Mouse (Mus musculus) heart, postnatal 0 days (tissue): ENCODE data around the gene Kmt2c. TPM values are rescaled to one million over a fixed set of nuclear protein-coding genes. Genes with fewer than 3 reads are reported as not detected.

Experiments
- ATAC-seq: fragments of 200-750 bp; cut with Nextera tagmentation; 2 replicates; pipeline ENCODE4 v1.8.0; 2017; ENCODE audit warnings: low read depth, moderate number of reproducible peaks, moderate library complexity; ENCODE audit not compliant: insufficient read depth
- DNase-seq: peaks from one replicate; pipeline ENCODE4 v3.0.0-alpha.2; 2016; ENCODE audit warnings: low spot score
- H3K27ac ChIP-seq: fragments of 300-500 bp; sonication (generic); 2 replicates; pipeline ENCODE4 v1.5.1; 2014; ENCODE audit warnings: low read depth, mild to moderate bottlenecking
- H3K27me3 ChIP-seq: fragments of 300-500 bp; sonication (generic); 2 replicates; pipeline ENCODE4 v1.6.1; 2014; ENCODE audit warnings: low read length, mixed read lengths; ENCODE audit not compliant: control insufficient read depth, insufficient read depth
- H3K36me3 ChIP-seq: fragments of 300-500 bp; sonication (generic); replicated peaks from 2 replicates; pipeline ENCODE4 v1.6.1; 2014; ENCODE audit warnings: low read length, mixed read lengths; ENCODE audit not compliant: control insufficient read depth, insufficient read depth
- H3K4me1 ChIP-seq: fragments of 300-500 bp; sonication (generic); 2 replicates; pipeline ENCODE4 v1.6.1; 2014; ENCODE audit warnings: antibody characterized with exemption; ENCODE audit not compliant: control insufficient read depth, insufficient read depth
- H3K4me2 ChIP-seq: fragments of 300-500 bp; sonication (generic); 2 replicates; pipeline ENCODE4 v1.6.1; 2014; ENCODE audit warnings: low read depth, mild to moderate bottlenecking, low read length, moderate library complexity
- H3K4me3 ChIP-seq: fragments of 300-500 bp; sonication (generic); 2 replicates; pipeline ENCODE4 v1.5.1; 2014; ENCODE audit warnings: low read depth, low read length
- H3K9ac ChIP-seq: fragments of 300-500 bp; sonication (generic); replicated peaks from 2 replicates; pipeline ENCODE4 v1.6.1; 2014; ENCODE audit warnings: low read depth, low read length, mixed read lengths
- H3K9me3 ChIP-seq: fragments of 300-500 bp; sonication (generic); replicated peaks from 2 replicates; pipeline ENCODE4 v1.6.1; 2016; ENCODE audit warnings: low read length; ENCODE audit not compliant: control insufficient read depth
- CTCF ChIP-seq: IDR thresholded peaks from 2 replicates; pipeline ENCODE4 v1.5.1; 2016; ENCODE audit warnings: antibody characterized with exemption, control low read depth, low read depth
- EP300 ChIP-seq: IDR thresholded peaks from 2 replicates; pipeline ENCODE4 v1.6.1; 2016; ENCODE audit warnings: antibody characterized with exemption, low read depth
- WGBS: fragments of 180-500 bp; shearing (Covaris S2); extraction: QIAGEN DNeasy Blood & Tissue Kit; methylation state at CpG from one replicate; pipeline ENCODE4 v1.1.7; 2014; 5-methylcytosine and 5-hydroxymethylcytosine counted together
- polyA plus RNA-seq: library from polyadenylated mRNA; unstranded; fragments of >200 nt; fragmentation: Nextera tagmentation; extraction: Ambion mirVana; gene quantifications from 2 replicates; pipeline ENCODE4 v1.2.1, GENCODE M21; 2015
- total RNA-seq: library from RNA; depleted of rRNA; stranded (reverse); fragments of >200 nt; gene quantifications from 2 replicates; pipeline ENCODE4 v1.2.3, GENCODE M21; 2014; ENCODE audit warnings: low replicate concordance

The Kmt2c gene
- total and polyA plus RNA-seq, 2 experiments from 2014 or later: 5.4 to 22.4 TPM

DNA sequence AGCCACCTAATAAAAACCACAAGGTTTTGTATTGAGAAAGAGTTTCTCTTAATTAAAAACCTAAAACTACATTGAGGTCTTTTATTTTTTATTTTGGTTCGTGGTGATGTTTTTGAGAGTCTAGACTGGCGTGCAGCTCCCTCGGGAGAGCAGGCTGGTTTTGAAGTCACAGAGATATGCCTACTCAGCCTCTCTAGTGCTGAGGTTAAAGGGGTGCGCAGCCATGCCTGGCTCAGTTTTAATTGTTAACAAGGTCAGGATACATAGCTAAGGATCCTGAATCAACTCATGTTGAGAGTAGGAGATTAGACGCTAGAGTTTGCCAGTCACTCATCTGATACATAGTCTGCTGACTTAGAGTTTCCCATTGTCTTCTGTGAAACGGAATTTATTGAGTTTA, 237.1 kb downstream of the Kmt2c start:
- H3K4me2 ChIP-seq: no peak overlapping the region
- H3K4me3 ChIP-seq: no peak overlapping the region
- DNase-seq (no peak), ATAC-seq (no peak)
- no peaks in the 10 kb centered on the region for H3K9me3 ChIP-seq
- WGBS: 68% methylated on average over 6 of the region's 6 CpGs
- no peaks in the 10 kb centered on the region for H3K4me1 ChIP-seq
- no peaks in the 10 kb centered on the region for H3K27me3 ChIP-seq
- H3K9ac ChIP-seq: no peak overlapping the region
- TF ChIP-seq EP300: no peak
- no peak for TF ChIP-seq CTCF
- H3K36me3 ChIP-seq: peaks cover 81% of the 10 kb centered on the region
- H3K27ac ChIP-seq: no peak overlapping the region

DNA sequence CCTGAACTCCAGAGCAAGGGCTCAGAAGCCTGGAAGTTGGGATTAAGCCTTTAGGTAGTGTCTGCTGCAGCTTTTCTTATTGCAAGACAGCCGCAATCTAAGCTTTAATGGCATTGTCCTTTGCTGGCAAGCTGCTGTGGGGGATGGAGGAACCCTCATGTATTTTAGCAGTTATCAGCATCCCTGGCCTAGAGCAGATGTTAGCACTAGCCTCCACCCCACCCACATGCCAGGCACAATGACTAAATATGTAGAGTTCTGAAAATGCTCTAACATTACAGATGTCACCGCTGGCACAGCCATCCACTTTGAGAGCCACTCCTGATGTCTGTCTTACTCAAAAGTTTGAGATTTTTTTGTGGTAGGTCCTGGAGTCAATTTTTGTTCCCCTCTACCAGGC, 241.9 kb downstream of the Kmt2c start:
- 66% methylated on average over 2 of the region's 2 CpGs for WGBS
- H3K36me3 ChIP-seq: peaks cover 80% of the 10 kb centered on the region

DNA sequence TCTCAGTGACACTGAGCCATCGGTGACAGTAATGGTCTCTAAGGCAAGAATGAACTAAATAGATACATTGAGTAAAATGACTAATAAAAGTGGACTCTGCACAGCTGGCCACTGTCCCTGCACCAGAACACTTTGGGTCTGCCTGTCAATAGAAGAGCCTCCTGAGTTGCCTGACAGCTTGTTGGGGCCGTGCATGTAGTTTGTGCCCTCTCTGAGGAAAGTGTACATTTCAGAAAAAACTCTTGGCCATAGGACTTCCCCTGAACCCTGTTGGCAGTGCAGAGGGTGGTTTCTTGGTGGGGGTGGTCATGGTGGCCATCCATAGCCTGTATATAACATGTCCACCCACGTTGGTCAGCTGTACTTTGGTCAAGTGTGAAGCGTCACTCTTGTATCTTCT, 244.1 kb downstream of the Kmt2c start:
- Histone ChIP-seq H3K36me3 (peaks cover 84% of the 10 kb centered on the region), H3K27ac (no peak overlapping the region), H3K9me3 (no peaks in the 10 kb centered on the region), H3K4me1 (no peaks in the 10 kb centered on the region), H3K4me2 (no peak overlapping the region), H3K4me3 (no peak overlapping the region), H3K27me3 (no peaks in the 10 kb centered on the region), H3K9ac (no peak overlapping the region)
- WGBS: 93% methylated on average over 4 of the region's 4 CpGs
- ATAC-seq (no peak), DNase-seq (no peak)
- TF ChIP-seq EP300 (no peak), CTCF (no peak)

More for the DNA sequence above, 241.9 kb downstream of the Kmt2c start:
- Histone ChIP-seq H3K4me2 (no peak overlapping the region), H3K27ac (no peak overlapping the region), H3K4me3 (no peak overlapping the region), H3K9me3 (no peaks in the 10 kb centered on the region), H3K9ac (no peak overlapping the region), H3K4me1 (no peaks in the 10 kb centered on the region), H3K27me3 (no peaks in the 10 kb centered on the region)
- TF ChIP-seq EP300: no peak
- TF ChIP-seq CTCF: no peak
- DNase-seq: no peak
- ATAC-seq: no peak

DNA sequence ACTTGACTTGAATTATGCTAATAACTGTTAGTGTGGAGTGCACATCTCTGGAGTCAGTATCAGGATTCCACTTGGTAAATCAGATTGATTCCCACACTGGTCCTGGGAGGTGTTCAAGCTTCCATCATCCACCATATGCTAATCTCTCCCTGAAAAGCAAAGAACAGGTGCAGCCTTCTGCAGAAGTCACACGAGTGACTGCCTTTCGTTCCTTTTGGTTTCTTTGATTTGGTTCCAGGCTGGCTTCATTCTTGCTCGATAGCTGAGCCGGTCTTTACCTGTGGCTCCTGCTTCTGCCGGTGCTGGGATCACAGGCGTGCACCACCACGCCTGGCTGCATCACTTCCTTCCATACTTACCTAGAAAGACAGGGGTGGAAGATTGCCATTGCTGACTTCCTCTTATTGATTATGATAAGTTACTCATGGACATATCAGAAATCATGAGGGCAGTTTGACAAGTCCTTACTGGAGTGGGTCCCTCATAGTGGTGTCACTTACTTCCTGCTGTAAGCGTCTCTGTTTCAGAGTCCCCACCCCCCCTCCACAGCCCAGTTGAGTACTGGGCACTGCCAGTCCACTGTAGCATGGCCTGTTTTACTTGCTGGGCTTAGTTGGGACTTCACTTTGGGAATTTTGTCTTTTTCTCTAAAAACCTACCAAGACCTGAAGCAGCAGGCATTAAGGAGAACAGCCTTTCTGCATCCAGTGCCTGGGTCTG, 245.6 kb downstream of the Kmt2c start:
- ATAC-seq (no peak), DNase-seq (no peak)
- Histone ChIP-seq H3K9me3 (no peaks in the 10 kb centered on the region), H3K9ac (no peak overlapping the region), H3K4me3 (no peak overlapping the region), H3K27ac (no peak overlapping the region), H3K36me3 (peaks cover 69% of the 10 kb centered on the region), H3K4me2 (no peak overlapping the region), H3K4me1 (no peaks in the 10 kb centered on the region), H3K27me3 (no peaks in the 10 kb centered on the region)
- TF ChIP-seq EP300 (no peak), CTCF (no peak)
- WGBS: 79% methylated on average over 8 of the region's 8 CpGs

DNA sequence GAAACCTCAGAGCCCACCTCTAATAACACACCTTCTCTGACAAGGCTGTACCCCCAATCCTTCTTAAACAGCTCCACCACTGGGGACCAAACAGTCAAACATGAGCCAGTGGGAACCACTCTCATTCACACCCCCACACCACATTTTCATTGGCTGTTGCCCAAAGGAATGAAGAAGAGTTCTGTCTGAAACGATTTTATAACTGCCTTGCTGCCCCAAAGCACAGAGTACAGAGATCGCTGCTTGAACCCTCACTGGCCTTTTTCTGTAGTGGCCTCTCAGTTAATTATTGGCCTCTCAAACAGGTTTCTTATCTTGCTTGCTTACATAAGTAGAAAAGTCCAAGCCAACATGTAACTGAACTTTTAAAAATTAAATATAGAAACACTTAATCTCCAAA, 246.2 kb downstream of the Kmt2c start:
- Histone ChIP-seq H3K4me3 (no peak overlapping the region), H3K4me1 (no peaks in the 10 kb centered on the region), H3K9ac (no peak overlapping the region), H3K27me3 (no peaks in the 10 kb centered on the region), H3K9me3 (no peaks in the 10 kb centered on the region), H3K27ac (no peak overlapping the region; the same call in 1 of the 2 replicates), H3K4me2 (no peak overlapping the region), H3K36me3 (peaks cover 63% of the 10 kb centered on the region)
- WGBS: 30% methylated on average over 2 of the region's 2 CpGs
- TF ChIP-seq EP300 (no peak), CTCF (no peak)
- DNase-seq (no peak), ATAC-seq (no peak)

DNA sequence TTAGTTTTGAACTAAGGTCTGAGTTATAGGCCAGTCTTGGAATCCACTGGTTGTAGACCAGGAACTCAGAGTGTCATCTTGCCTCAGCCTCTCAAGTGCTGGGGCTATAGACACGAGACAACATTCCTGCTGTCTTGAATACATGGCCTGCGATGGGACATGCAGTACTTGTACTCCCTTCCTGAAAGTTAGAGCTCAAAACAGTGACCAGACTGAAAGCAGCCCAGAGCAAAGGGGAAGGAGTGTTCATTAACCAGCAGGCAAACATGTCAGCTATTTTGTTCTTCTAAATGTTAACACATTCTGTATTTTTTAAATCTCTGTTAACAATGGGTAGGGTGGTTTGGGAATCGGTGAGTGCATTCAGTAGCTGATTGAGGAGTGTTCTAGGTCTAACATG, 251.5 kb downstream of the Kmt2c start:
- ATAC-seq (no peak), DNase-seq (no peak)
- Histone ChIP-seq H3K4me3 (no peak overlapping the region), H3K27me3 (no peaks in the 10 kb centered on the region), H3K27ac (no peak overlapping the region), H3K9ac (no peak overlapping the region), H3K4me1 (no peaks in the 10 kb centered on the region), H3K36me3 (peaks cover 26% of the 10 kb centered on the region), H3K9me3 (no peaks in the 10 kb centered on the region), H3K4me2 (no peak overlapping the region)
- 70% methylated on average over 3 of the region's 3 CpGs for WGBS
- TF ChIP-seq CTCF (no peak), EP300 (no peak)
